Mouse (Mus musculus): ENCODE measurements at regions not wholly inside any gene's neighbourhood (a gene's known extent, or its start where the extent isn't known, plus 50 kb on each side); places are given as distances from the start of the nearest gene placed in this dataset.

- no peak overlapping the region for H3K4me3 ChIP-seq (ENCODE audit: control insufficient read depth in 1 of 2, insufficient read depth in 1 of 2, low read depth in 1 of 2, low read length in 2 of 2)
- no peaks in the 10 kb centered on the region for H3K4me1 ChIP-seq (ENCODE audit: control insufficient read depth in 2 of 2, insufficient read depth in 2 of 2, low read length in 2 of 2)
- H3K9ac ChIP-seq (ENCODE audit: low read length), result no peak overlapping the region
- H3K27me3 ChIP-seq (ENCODE audit: control insufficient read depth, insufficient read depth, low read length), result no peaks in the 10 kb centered on the region
- no peaks in the 10 kb centered on the region for H3K36me3 ChIP-seq (ENCODE audit: control insufficient read depth, insufficient read depth, low read length)
- no peak overlapping the region for H3K4me2 ChIP-seq (ENCODE audit: low read length)
- no peaks in the 10 kb centered on the region for H3K9me3 ChIP-seq (ENCODE audit: control insufficient read depth, low read length)
- H3K27ac ChIP-seq (replicated peaks in 1 of 2; ENCODE audit: control insufficient read depth in 1 of 2, insufficient read depth in 1 of 2, low read depth in 2 of 2, low read length in 2 of 2), result no peak overlapping the region
- no peak for ATAC-seq (ENCODE audit: insufficient number of reproducible peaks, insufficient read depth, low FRiP score, low read depth)
These were observed 92.9 kb upstream of the Htr1b start for GRCm38 (mm10) chr9:81726542-81726941.

- ATAC-seq (ENCODE audit: insufficient number of reproducible peaks, insufficient read depth, low FRiP score, low read depth), result 0 out of 2 replicates have a peak, but pooled peaks have one; percentile 56
- H3K4me3 ChIP-seq (ENCODE audit: control insufficient read depth in 1 of 2, insufficient read depth in 1 of 2, low read depth in 1 of 2, low read length in 2 of 2), result no peak overlapping the region
- H3K27ac ChIP-seq (replicated peaks in 1 of 2; ENCODE audit: control insufficient read depth in 1 of 2, insufficient read depth in 1 of 2, low read depth in 2 of 2, low read length in 2 of 2), result peak overlapping the region in 1 of 2 experiments; percentile 20; a peak in 2 of 4 replicates
- no peaks in the 10 kb centered on the region; a peak in 1 of 4 replicates for H3K4me1 ChIP-seq (ENCODE audit: control insufficient read depth in 2 of 2, insufficient read depth in 2 of 2, low read length in 2 of 2)
- no peak overlapping the region for H3K4me2 ChIP-seq (ENCODE audit: low read length)
- no peaks in the 10 kb centered on the region for H3K9me3 ChIP-seq (ENCODE audit: control insufficient read depth, low read length)
- H3K9ac ChIP-seq (ENCODE audit: low read length), result no peak overlapping the region
- H3K27me3 ChIP-seq (ENCODE audit: control insufficient read depth, insufficient read depth, low read length), result no peaks in the 10 kb centered on the region
- no peaks in the 10 kb centered on the region for H3K36me3 ChIP-seq (ENCODE audit: control insufficient read depth, insufficient read depth, low read length)
- 66% methylated on average over 1 of the region's 1 CpGs for WGBS
These were observed 86.5 kb upstream of the Htr1b start for GRCm38 (mm10) chr9:81720103-81720502.

GRCm38 (mm10) chr9:81716980-81717868 is 83.6 kb upstream of the Htr1b start:
- Histone ChIP-seq H3K9me3 (ENCODE audit: control insufficient read depth, low read length) (no peaks in the 10 kb centered on the region), H3K9ac (ENCODE audit: low read length) (no peak overlapping the region), H3K4me3 (ENCODE audit: control insufficient read depth in 1 of 2, insufficient read depth in 1 of 2, low read depth in 1 of 2, low read length in 2 of 2) (no peak overlapping the region), H3K4me1 (ENCODE audit: control insufficient read depth in 2 of 2, insufficient read depth in 2 of 2, low read length in 2 of 2) (no peaks in the 10 kb centered on the region; a peak in 1 of 4 replicates), H3K27me3 (ENCODE audit: control insufficient read depth, insufficient read depth, low read length) (no peaks in the 10 kb centered on the region), H3K27ac (replicated peaks in 1 of 2; ENCODE audit: control insufficient read depth in 1 of 2, insufficient read depth in 1 of 2, low read depth in 2 of 2, low read length in 2 of 2) (no peak overlapping the region), H3K36me3 (ENCODE audit: control insufficient read depth, insufficient read depth, low read length) (no peaks in the 10 kb centered on the region), H3K4me2 (ENCODE audit: low read length) (no peak overlapping the region)
- no peak for ATAC-seq (ENCODE audit: insufficient number of reproducible peaks, insufficient read depth, low FRiP score, low read depth)
- 64% methylated on average over 4 of the region's 4 CpGs for WGBS

GRCm38 (mm10) chr9:81691351-81691750 is 57.7 kb upstream of the Htr1b start:
- ATAC-seq (ENCODE audit: insufficient number of reproducible peaks, insufficient read depth, low FRiP score, low read depth), result no peak
- Histone ChIP-seq H3K27ac (replicated peaks in 1 of 2; ENCODE audit: control insufficient read depth in 1 of 2, insufficient read depth in 1 of 2, low read depth in 2 of 2, low read length in 2 of 2) (no peak overlapping the region), H3K9ac (ENCODE audit: low read length) (no peak overlapping the region), H3K4me3 (ENCODE audit: control insufficient read depth in 1 of 2, insufficient read depth in 1 of 2, low read depth in 1 of 2, low read length in 2 of 2) (no peak overlapping the region), H3K4me2 (ENCODE audit: low read length) (no peak overlapping the region), H3K36me3 (ENCODE audit: control insufficient read depth, insufficient read depth, low read length) (no peaks in the 10 kb centered on the region), H3K4me1 (ENCODE audit: control insufficient read depth in 2 of 2, insufficient read depth in 2 of 2, low read length in 2 of 2) (no peaks in the 10 kb centered on the region), H3K27me3 (ENCODE audit: control insufficient read depth, insufficient read depth, low read length) (no peaks in the 10 kb centered on the region), H3K9me3 (ENCODE audit: control insufficient read depth, low read length) (no peaks in the 10 kb centered on the region)

- Histone ChIP-seq H3K4me3 (ENCODE audit: control insufficient read depth in 1 of 2, insufficient read depth in 1 of 2, low read depth in 1 of 2, low read length in 2 of 2) (no peak overlapping the region), H3K4me2 (ENCODE audit: low read length) (no peak overlapping the region), H3K27me3 (ENCODE audit: control insufficient read depth, insufficient read depth, low read length) (no peaks in the 10 kb centered on the region), H3K27ac (replicated peaks in 1 of 2; ENCODE audit: control insufficient read depth in 1 of 2, insufficient read depth in 1 of 2, low read depth in 2 of 2, low read length in 2 of 2) (no peak overlapping the region), H3K36me3 (ENCODE audit: control insufficient read depth, insufficient read depth, low read length) (no peaks in the 10 kb centered on the region), H3K9me3 (ENCODE audit: control insufficient read depth, low read length) (no peaks in the 10 kb centered on the region), H3K9ac (ENCODE audit: low read length) (no peak overlapping the region), H3K4me1 (ENCODE audit: control insufficient read depth in 2 of 2, insufficient read depth in 2 of 2, low read length in 2 of 2) (no peaks in the 10 kb centered on the region)
- ATAC-seq (ENCODE audit: insufficient number of reproducible peaks, insufficient read depth, low FRiP score, low read depth), result no peak
- whole genome bisulfite sequencing, result 86% methylated on average over 3 of the region's 3 CpGs
These were observed 56.1 kb upstream of the Htr1b start for GRCm38 (mm10) chr9:81689744-81690143.

Data from heart, embryonic 14.5 days (tissue).